Mouse (Mus musculus) embryonic facial prominence, embryonic 12.5 days (tissue): ENCODE results near the gene Morn2. TPM values are rescaled to one million over a fixed set of nuclear protein-coding genes. Genes with fewer than 3 reads are reported as not detected.
"Not testable (repeated sequence)": the region's sequence is repeated elsewhere in the genome, so short reads cannot be mapped to it uniquely, and the experiment has no call there.

ENCODE experiments used
- ATAC-seq: fragments of 200-750 bp; cut with Nextera tagmentation; 2 replicates; pipeline ENCODE4 v1.8.0; 2017; ENCODE audit not compliant: insufficient number of reproducible peaks, insufficient read depth, low FRiP score, low TSS enrichment
- H3K27ac ChIP-seq: fragments of 300-500 bp; sonication (generic); 2 replicates; pipeline ENCODE4 v1.5.1; 2016; ENCODE audit warnings: mild to moderate bottlenecking
- H3K27me3 ChIP-seq: fragments of 300-500 bp; sonication (generic); 2 replicates; pipeline ENCODE4 v1.6.1; 2016; ENCODE audit warnings: mild to moderate bottlenecking, moderate library complexity
- H3K36me3 ChIP-seq: fragments of 300-500 bp; sonication (generic); 2 replicates; pipeline ENCODE4 v1.6.1; 2016; ENCODE audit warnings: mild to moderate bottlenecking
- H3K4me1 ChIP-seq: fragments of 300-500 bp; sonication (generic); 2 replicates; pipeline ENCODE4 v1.6.1; 2016
- H3K4me2 ChIP-seq: fragments of 300-500 bp; sonication (generic); replicated peaks from 2 replicates; pipeline ENCODE4 v1.6.1; 2016; ENCODE audit warnings: mild to moderate bottlenecking, moderate library complexity
- H3K4me3 ChIP-seq: fragments of 300-500 bp; sonication (generic); 2 replicates; pipeline ENCODE4 v1.5.1; 2016; ENCODE audit warnings: mild to moderate bottlenecking
- H3K9ac ChIP-seq: fragments of 300-500 bp; sonication (generic); 2 replicates; pipeline ENCODE4 v1.6.1; 2016; ENCODE audit warnings: mild to moderate bottlenecking, moderate library complexity
- H3K9me3 ChIP-seq: fragments of 300-500 bp; sonication (generic); 2 replicates; pipeline ENCODE4 v1.6.1; 2016; ENCODE audit warnings: mild to moderate bottlenecking, moderate library complexity
- WGBS: fragments of 180-500 bp; shearing (Covaris S2); methylation state at CpG from one replicate; pipeline ENCODE4 v1.1.7; 2016; 5-methylcytosine and 5-hydroxymethylcytosine counted together
- polyA plus RNA-seq: library from polyadenylated mRNA; unstranded; fragments of >200 nt; fragmentation: Nextera tagmentation; extraction: Ambion mirVana; gene quantifications from 2 replicates; pipeline ENCODE4 v1.2.1, GENCODE M21; 2016

Gene Morn2
- polyA plus RNA-seq = 21.2 and 24.1 TPM in 2 replicates

- peak; percentile 98 for ATAC-seq
- WGBS = under 1% methylated on average over 35 of the region's 35 CpGs
These were observed at the start of gene Morn2, which contains the start of gene Dhx57 for GRCm38 (mm10) chr17:80290074-80290657. Morn2 (plus strand) TSS chr17:80290203. Dhx57 (minus strand) TSS chr17:80290476.

GRCm38 (mm10) chr17:80241594-80241993 lies 48.4 kb upstream of the Morn2 start:
- WGBS = 91% methylated on average over 9 of the region's 9 CpGs
- H3K4me2 ChIP-seq = no peak overlapping the region
- H3K9ac ChIP-seq = no peak overlapping the region
- H3K4me1 ChIP-seq = no peaks in the 10 kb centered on the region
- H3K27me3 ChIP-seq = no peaks in the 10 kb centered on the region
- no peak overlapping the region for H3K27ac ChIP-seq
- H3K36me3 ChIP-seq = peaks cover 83% of the 10 kb centered on the region
- H3K4me3 ChIP-seq = no peak overlapping the region
- H3K9me3 ChIP-seq = no peaks in the 10 kb centered on the region
- no peak for ATAC-seq

More at GRCm38 (mm10) chr17:80290074-80290657, at the start of gene Morn2, which contains the start of gene Dhx57:
- Histone ChIP-seq H3K27ac (peak within 1 kb of the TSS; percentile 87), H3K4me2 (peak within 1 kb of the TSS; percentile 57), H3K4me1 (peaks cover 9% of the 10 kb centered on the region), H3K9me3 (no peaks in the 10 kb centered on the region), H3K36me3 (no peaks in the 10 kb centered on the region), H3K9ac (peak within 1 kb of the TSS; percentile 84), H3K27me3 (no peaks in the 10 kb centered on the region), H3K4me3 (peak within 1 kb of the TSS; percentile 87)

- Histone ChIP-seq H3K36me3 (peaks cover 91% of the 10 kb centered on the region), H3K4me1 (no peaks in the 10 kb centered on the region), H3K9ac (no peak overlapping the region), H3K9me3 (no peaks in the 10 kb centered on the region), H3K4me2 (no peak overlapping the region), H3K27me3 (no peaks in the 10 kb centered on the region), H3K27ac (no peak overlapping the region), H3K4me3 (no peak overlapping the region)
- ATAC-seq = no peak
- 78% methylated on average over 13 of the region's 13 CpGs for WGBS
These were observed 46.9 kb upstream of the Morn2 start for GRCm38 (mm10) chr17:80243116-80243515.

GRCm38 (mm10) chr17:80252757-80253525 lies 37.1 kb upstream of the Morn2 start:
- H3K4me3 ChIP-seq = no peak overlapping the region
- H3K4me2 ChIP-seq = no peak overlapping the region
- no peaks in the 10 kb centered on the region for H3K27me3 ChIP-seq
- no peak for ATAC-seq
- 86% methylated on average over 13 of the region's 13 CpGs for WGBS
- H3K9ac ChIP-seq = no peak overlapping the region
- no peak overlapping the region for H3K27ac ChIP-seq
- H3K36me3 ChIP-seq = peaks cover 92% of the 10 kb centered on the region
- no peaks in the 10 kb centered on the region for H3K4me1 ChIP-seq
- H3K9me3 ChIP-seq = no peaks in the 10 kb centered on the region

GRCm38 (mm10) chr17:80254421-80254820 lies 35.6 kb upstream of the Morn2 start:
- no peak overlapping the region for H3K4me2 ChIP-seq
- H3K36me3 ChIP-seq = peaks cover 96% of the 10 kb centered on the region
- no peak for ATAC-seq
- H3K27ac ChIP-seq = no peak overlapping the region
- H3K9me3 ChIP-seq = no peaks in the 10 kb centered on the region
- H3K4me1 ChIP-seq = no peaks in the 10 kb centered on the region
- WGBS = 94% methylated on average over 5 of the region's 5 CpGs
- H3K9ac ChIP-seq = no peak overlapping the region
- no peak overlapping the region for H3K4me3 ChIP-seq
- H3K27me3 ChIP-seq = no peaks in the 10 kb centered on the region

- 0 out of 2 replicates have a peak, but pooled peaks have one; percentile 69 for ATAC-seq
- Histone ChIP-seq H3K4me2 (no peak overlapping the region), H3K27ac (no peak overlapping the region), H3K36me3 (peaks cover 94% of the 10 kb centered on the region), H3K27me3 (no peaks in the 10 kb centered on the region), H3K4me3 (no peak overlapping the region), H3K9me3 (no peaks in the 10 kb centered on the region), H3K9ac (no peak overlapping the region), H3K4me1 (no peaks in the 10 kb centered on the region)
- WGBS = 46% methylated on average over 13 of the region's 13 CpGs
These were observed 34.8 kb upstream of the Morn2 start for GRCm38 (mm10) chr17:80255208-80255607.

- ATAC-seq = no peak
- no peak overlapping the region for H3K9ac ChIP-seq
- peaks cover 86% of the 10 kb centered on the region for H3K36me3 ChIP-seq
- H3K4me3 ChIP-seq = no peak overlapping the region
- H3K4me1 ChIP-seq = no peaks in the 10 kb centered on the region
- no peak overlapping the region for H3K4me2 ChIP-seq
- no peaks in the 10 kb centered on the region for H3K27me3 ChIP-seq
- H3K9me3 ChIP-seq = no peaks in the 10 kb centered on the region
- no peak overlapping the region for H3K27ac ChIP-seq
- 91% methylated on average over 4 of the region's 4 CpGs for WGBS
These were observed 22.9 kb upstream of the Morn2 start for GRCm38 (mm10) chr17:80267065-80267464.

GRCm38 (mm10) chr17:80268151-80268550 lies 21.9 kb upstream of the Morn2 start:
- peaks cover 88% of the 10 kb centered on the region for H3K36me3 ChIP-seq
- no peak overlapping the region for H3K9ac ChIP-seq
- H3K27ac ChIP-seq = no peak overlapping the region
- no peak overlapping the region for H3K4me2 ChIP-seq
- H3K9me3 ChIP-seq = no peaks in the 10 kb centered on the region
- 95% methylated on average over 3 of the region's 3 CpGs for WGBS
- no peaks in the 10 kb centered on the region for H3K27me3 ChIP-seq
- no peak overlapping the region for H3K4me3 ChIP-seq
- ATAC-seq = no peak
- H3K4me1 ChIP-seq = no peaks in the 10 kb centered on the region

- H3K27me3 ChIP-seq, H3K9ac ChIP-seq, H3K4me3 ChIP-seq, H3K27ac ChIP-seq, H3K4me1 ChIP-seq, H3K9me3 ChIP-seq, ATAC-seq, H3K4me2 ChIP-seq: not testable (repeated sequence)
- H3K36me3 ChIP-seq = peaks cover 85% of the 10 kb centered on the region
- WGBS = 92% methylated on average over 7 of the region's 7 CpGs
These were observed 19.4 kb upstream of the Morn2 start for GRCm38 (mm10) chr17:80270622-80271021.

- no peak overlapping the region for H3K4me2 ChIP-seq
- ATAC-seq = no peak
- peaks cover 59% of the 10 kb centered on the region for H3K36me3 ChIP-seq
- WGBS = 93% methylated on average over 4 of the region's 4 CpGs
- no peaks in the 10 kb centered on the region for H3K27me3 ChIP-seq
- no peak overlapping the region for H3K27ac ChIP-seq
- H3K9ac ChIP-seq = no peak overlapping the region
- H3K4me3 ChIP-seq = no peak overlapping the region
- no peaks in the 10 kb centered on the region for H3K4me1 ChIP-seq
- H3K9me3 ChIP-seq = no peaks in the 10 kb centered on the region
These were observed 11.7 kb upstream of the Morn2 start for GRCm38 (mm10) chr17:80278255-80278654.

GRCm38 (mm10) chr17:80279340-80280070 lies 10.5 kb upstream of the Morn2 start:
- no peak overlapping the region for H3K4me2 ChIP-seq
- no peaks in the 10 kb centered on the region for H3K27me3 ChIP-seq
- H3K9me3 ChIP-seq = no peaks in the 10 kb centered on the region
- WGBS = 92% methylated on average over 8 of the region's 8 CpGs
- H3K27ac ChIP-seq = no peak overlapping the region
- no peaks in the 10 kb centered on the region for H3K4me1 ChIP-seq
- H3K4me3 ChIP-seq = no peak overlapping the region
- ATAC-seq = no peak
- H3K36me3 ChIP-seq = peaks cover 49% of the 10 kb centered on the region
- no peak overlapping the region for H3K9ac ChIP-seq
